Mouse (Mus musculus) limb, embryonic 10.5 days (tissue): ENCODE data around the gene Itgb4. TPM values are rescaled to one million over a fixed set of nuclear protein-coding genes. Genes with fewer than 3 reads are reported as not detected.

Experiments
- DNase-seq: peaks from one replicate; pipeline ENCODE4 v3.0.0-alpha.2; 2017; ENCODE audit warnings: low spot score
- H3K27ac ChIP-seq: fragments of 300-500 bp; sonication (generic); 2 replicates; pipeline ENCODE4 v1.5.1; 2016; ENCODE audit warnings: mild to moderate bottlenecking
- H3K27me3 ChIP-seq: fragments of 300-500 bp; sonication (generic); 2 replicates; pipeline ENCODE4 v1.6.1; 2016; ENCODE audit warnings: low read depth, mild to moderate bottlenecking; ENCODE audit not compliant: poor library complexity, severe bottlenecking
- H3K36me3 ChIP-seq: fragments of 300-500 bp; sonication (generic); 2 replicates; pipeline ENCODE4 v1.6.1; 2016; ENCODE audit warnings: mild to moderate bottlenecking, moderate library complexity
- H3K4me1 ChIP-seq: fragments of 300-500 bp; sonication (generic); 2 replicates; pipeline ENCODE4 v1.6.1; 2016
- H3K4me3 ChIP-seq: fragments of 300-500 bp; sonication (generic); 2 replicates; pipeline ENCODE4 v1.5.1; 2016; ENCODE audit warnings: mild to moderate bottlenecking, moderate library complexity
- H3K9me3 ChIP-seq: fragments of 300-500 bp; sonication (generic); replicated peaks from 2 replicates; pipeline ENCODE4 v1.6.1; 2016; ENCODE audit warnings: mild to moderate bottlenecking
- WGBS: fragments of 180-500 bp; shearing (Covaris S2); methylation state at CpG from one replicate; pipeline ENCODE4 v1.1.7; 2016; 5-methylcytosine and 5-hydroxymethylcytosine counted together
- polyA plus RNA-seq: library from polyadenylated mRNA; unstranded; fragments of >200 nt; fragmentation: Nextera tagmentation; extraction: Ambion mirVana; gene quantifications from 2 replicates; pipeline ENCODE4 v1.2.1, GENCODE M21; 2016

Gene Itgb4
- polyA plus RNA-seq, 1 experiment from 2014 or later: 1.6 TPM

- Histone ChIP-seq H3K27ac (no peak overlapping the region), H3K36me3 (peaks cover 98% of the 10 kb centered on the region), H3K4me1 (no peaks in the 10 kb centered on the region), H3K9me3 (no peaks in the 10 kb centered on the region), H3K27me3 (no peaks in the 10 kb centered on the region), H3K4me3 (no peak overlapping the region)
- 96% methylated on average over 6 of the region's 6 CpGs for WGBS
- DNase-seq: no peak
These were observed 70.7 kb downstream of the Itgb4 start for GRCm38 (mm10) chr11:116045173-116045572.

- 86% methylated on average over 2 of the region's 2 CpGs for WGBS
- no peaks in the 10 kb centered on the region for H3K9me3 ChIP-seq
These were observed 75.1 kb downstream of the Itgb4 start for GRCm38 (mm10) chr11:116049610-116050009.

GRCm38 (mm10) chr11:116050196-116050595 lies 75.7 kb downstream of the Itgb4 start:
- Histone ChIP-seq H3K36me3 (peaks cover 100% of the 10 kb centered on the region), H3K9me3 (no peaks in the 10 kb centered on the region), H3K4me3 (no peak overlapping the region), H3K27me3 (no peaks in the 10 kb centered on the region), H3K4me1 (no peaks in the 10 kb centered on the region), H3K27ac (no peak overlapping the region)
- no peak for DNase-seq
- 94% methylated on average over 4 of the region's 4 CpGs for WGBS

More at GRCm38 (mm10) chr11:116049610-116050009, 75.1 kb downstream of the Itgb4 start:
- no peak for DNase-seq
- no peaks in the 10 kb centered on the region for H3K4me1 ChIP-seq
- H3K36me3 ChIP-seq: peaks cover 100% of the 10 kb centered on the region
- H3K27me3 ChIP-seq: no peaks in the 10 kb centered on the region
- no peak overlapping the region for H3K27ac ChIP-seq
- H3K4me3 ChIP-seq: no peak overlapping the region

- Histone ChIP-seq H3K36me3 (peaks cover 100% of the 10 kb centered on the region), H3K27ac (no peak overlapping the region), H3K4me3 (no peak overlapping the region), H3K9me3 (no peaks in the 10 kb centered on the region), H3K4me1 (no peaks in the 10 kb centered on the region), H3K27me3 (no peaks in the 10 kb centered on the region)
- WGBS: 98% methylated on average over 9 of the region's 9 CpGs
- no peak for DNase-seq
These were observed 79.2 kb downstream of the Itgb4 start for GRCm38 (mm10) chr11:116053510-116054229.

GRCm38 (mm10) chr11:116055873-116056272 lies 81.4 kb downstream of the Itgb4 start:
- no peaks in the 10 kb centered on the region for H3K9me3 ChIP-seq
- WGBS: 94% methylated on average over 11 of the region's 11 CpGs
- no peak overlapping the region for H3K4me3 ChIP-seq
- no peak for DNase-seq
- no peaks in the 10 kb centered on the region for H3K27me3 ChIP-seq
- peaks cover 100% of the 10 kb centered on the region for H3K36me3 ChIP-seq
- H3K27ac ChIP-seq: no peak overlapping the region
- 0 out of 2 replicates have a peak, but pooled peaks cover 2% of the 10 kb centered on the region for H3K4me1 ChIP-seq

GRCm38 (mm10) chr11:116057237-116057881 lies 82.8 kb downstream of the Itgb4 start:
- Histone ChIP-seq H3K27ac (no peak overlapping the region), H3K4me3 (no peak overlapping the region), H3K9me3 (no peaks in the 10 kb centered on the region), H3K27me3 (no peaks in the 10 kb centered on the region), H3K36me3 (peaks cover 100% of the 10 kb centered on the region), H3K4me1 (0 out of 2 replicates have a peak, but pooled peaks cover 2% of the 10 kb centered on the region)
- 88% methylated on average over 4 of the region's 4 CpGs for WGBS
- no peak for DNase-seq

Other genes starting within 250 kb of the Itgb4 start
- gene Tmem94, start 209.3 kb upstream of the Itgb4 start, polyA plus RNA-seq: 30.6 and 37.7 TPM in 2 replicates
- gene Caskin2, start 161.1 kb upstream of the Itgb4 start, polyA plus RNA-seq: 18.1 and 18.9 TPM in 2 replicates
- gene Tsen54, start 160.0 kb upstream of the Itgb4 start, polyA plus RNA-seq: 42.5 and 48.8 TPM in 2 replicates
- gene Llgl2, start 150.7 kb upstream of the Itgb4 start, polyA plus RNA-seq: 11.2 and 12.3 TPM in 2 replicates
- 0.05 and 0.18 TPM in 2 replicates for gene Myo15b, start 116.3 kb upstream of the Itgb4 start, polyA plus RNA-seq
- 1.7 and 2.0 TPM in 2 replicates for gene Smim5, start 74.7 kb upstream of the Itgb4 start, polyA plus RNA-seq
- 1.0 and 1.1 TPM in 2 replicates for gene Smim6, start 62.7 kb upstream of the Itgb4 start, polyA plus RNA-seq
- gene Sap30bp, start 41.4 kb upstream of the Itgb4 start, polyA plus RNA-seq: 47.9 and 52.2 TPM in 2 replicates
- 30.4 and 34.6 TPM in 2 replicates for gene Recql5, start 41.2 kb upstream of the Itgb4 start, polyA plus RNA-seq
- 243 and 283 TPM in 2 replicates for gene Galk1, start 38.0 kb downstream of the Itgb4 start, polyA plus RNA-seq
- gene H3f3b, start 53.3 kb downstream of the Itgb4 start, polyA plus RNA-seq: 1,754 and 1,985 TPM in 2 replicates
- gene Unk, start 55.6 kb downstream of the Itgb4 start, polyA plus RNA-seq: 46.1 and 53.2 TPM in 2 replicates
- 2.4 and 3.7 TPM in 2 replicates for gene Unc13d, start 103.3 kb downstream of the Itgb4 start, polyA plus RNA-seq
- 54.8 and 56.9 TPM in 2 replicates for gene Wbp2, start 112.3 kb downstream of the Itgb4 start, polyA plus RNA-seq
- 3.2 and 4.9 TPM in 2 replicates for gene Trim47, start 152.5 kb downstream of the Itgb4 start, polyA plus RNA-seq
- gene Trim65, start 156.4 kb downstream of the Itgb4 start, polyA plus RNA-seq: 1.9 and 2.1 TPM in 2 replicates
- gene Mrpl38, start 164.2 kb downstream of the Itgb4 start, polyA plus RNA-seq: 116 and 118 TPM in 2 replicates
- 51.7 and 56.8 TPM in 2 replicates for gene Fbf1, start 193.5 kb downstream of the Itgb4 start, polyA plus RNA-seq
- gene Ten1, start 224.1 kb downstream of the Itgb4 start, polyA plus RNA-seq: 61.5 and 65.4 TPM in 2 replicates
- gene Acox1, start 224.3 kb downstream of the Itgb4 start, polyA plus RNA-seq: 13.0 and 16.7 TPM in 2 replicates